Mouse (Mus musculus) retina, adult 2 months (tissue): ENCODE measurements around the gene Scgb1a1.
"Not testable (repeated sequence)": the region's sequence is repeated elsewhere in the genome, so short reads cannot be mapped to it uniquely, and the experiment has no call there.

Source experiments
- DNase-seq: peaks from one replicate; pipeline ENCODE4 v3.0.0-alpha.2; 2012; ENCODE audit warnings: low read depth, low spot score

The Scgb1a1 gene

DNA sequence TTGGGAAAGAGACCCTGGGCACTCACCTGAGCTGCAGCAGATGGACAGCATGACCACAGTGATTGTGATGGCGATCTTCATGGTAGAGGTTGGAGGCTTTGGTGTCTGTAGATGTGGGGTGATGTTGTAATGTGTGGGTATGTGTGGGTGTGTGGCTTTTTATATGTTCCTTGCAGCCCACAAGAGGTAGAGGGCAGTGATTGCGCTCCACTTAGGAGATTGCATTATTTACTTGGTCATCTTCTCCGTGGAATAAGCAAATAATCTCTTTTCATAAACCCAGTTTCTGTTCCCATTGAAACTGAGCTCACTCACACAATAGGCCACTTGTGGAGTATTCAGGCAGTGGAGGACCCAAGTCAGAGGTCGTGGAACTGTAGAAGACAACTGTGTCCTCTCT lies at the start of gene Scgb1a1:
Gene Scgb1a1 (minus strand): TSS at position 138 of the 400 bp plus-strand sequence.
- no peak for DNase-seq

DNA sequence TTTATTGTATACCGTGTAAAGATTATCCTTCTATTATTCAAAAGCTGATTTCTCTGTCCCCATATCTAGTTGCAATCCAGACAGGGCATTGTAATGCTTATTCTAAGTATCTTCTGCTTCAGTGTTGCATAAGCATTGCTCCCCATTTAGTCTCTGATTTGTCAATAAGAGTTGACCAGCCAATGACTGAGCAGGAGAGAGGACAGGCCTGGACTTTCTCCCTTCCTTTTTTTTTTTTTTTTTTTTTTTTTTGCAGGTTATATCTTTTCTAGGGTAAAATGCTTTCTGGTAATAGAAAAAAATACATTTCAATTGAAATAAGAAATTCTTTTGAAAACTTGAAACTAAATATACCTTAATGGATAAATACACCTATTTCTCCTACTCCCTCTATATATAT lies 49.4 kb upstream of the Scgb1a1 start:
- DNase-seq = no peak

DNA sequence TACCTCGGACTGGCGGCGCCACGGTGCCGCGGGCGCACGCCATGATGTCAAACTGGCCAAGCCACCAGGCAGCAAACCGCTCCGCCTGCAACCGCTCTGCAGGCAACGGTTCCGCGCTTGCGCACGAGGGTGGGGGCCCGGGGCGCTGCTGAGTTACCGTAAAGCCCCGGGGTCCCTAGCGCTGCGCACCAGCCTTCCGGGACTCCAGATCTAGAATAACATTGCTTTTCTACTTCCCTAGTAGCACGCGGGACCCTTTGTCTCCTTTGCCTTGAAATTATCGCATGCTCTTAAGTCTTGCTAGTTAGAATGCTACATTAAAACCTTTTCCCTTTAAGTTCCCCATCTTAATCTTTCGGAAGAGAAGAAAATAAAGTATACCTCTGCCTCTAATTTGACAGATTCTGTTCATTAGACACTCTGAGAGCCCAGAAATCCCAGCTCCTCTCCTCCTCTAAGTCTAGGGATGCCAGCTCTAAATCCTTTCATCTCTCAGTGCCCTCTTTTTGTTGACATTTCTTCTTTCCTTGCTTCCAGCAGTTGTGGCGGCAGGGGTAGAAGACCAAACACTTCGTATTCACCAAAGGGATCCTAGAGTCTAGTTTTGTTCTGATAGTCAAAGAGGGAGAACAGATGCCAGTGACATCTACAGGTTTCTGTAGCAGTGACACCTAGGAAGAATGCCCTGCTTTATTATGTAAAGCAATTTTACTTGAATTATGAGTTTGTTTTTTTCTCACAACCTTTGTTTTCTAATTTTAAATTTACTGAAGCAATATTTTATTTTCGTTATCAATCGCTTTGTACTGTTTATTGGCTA lies 48.0 kb upstream of the Scgb1a1 start, which contains the start of gene Asrgl1:
Gene Asrgl1 (minus strand): TSS at position 125 of the 820 bp plus-strand sequence.
- peak; percentile 67 for DNase-seq

DNA sequence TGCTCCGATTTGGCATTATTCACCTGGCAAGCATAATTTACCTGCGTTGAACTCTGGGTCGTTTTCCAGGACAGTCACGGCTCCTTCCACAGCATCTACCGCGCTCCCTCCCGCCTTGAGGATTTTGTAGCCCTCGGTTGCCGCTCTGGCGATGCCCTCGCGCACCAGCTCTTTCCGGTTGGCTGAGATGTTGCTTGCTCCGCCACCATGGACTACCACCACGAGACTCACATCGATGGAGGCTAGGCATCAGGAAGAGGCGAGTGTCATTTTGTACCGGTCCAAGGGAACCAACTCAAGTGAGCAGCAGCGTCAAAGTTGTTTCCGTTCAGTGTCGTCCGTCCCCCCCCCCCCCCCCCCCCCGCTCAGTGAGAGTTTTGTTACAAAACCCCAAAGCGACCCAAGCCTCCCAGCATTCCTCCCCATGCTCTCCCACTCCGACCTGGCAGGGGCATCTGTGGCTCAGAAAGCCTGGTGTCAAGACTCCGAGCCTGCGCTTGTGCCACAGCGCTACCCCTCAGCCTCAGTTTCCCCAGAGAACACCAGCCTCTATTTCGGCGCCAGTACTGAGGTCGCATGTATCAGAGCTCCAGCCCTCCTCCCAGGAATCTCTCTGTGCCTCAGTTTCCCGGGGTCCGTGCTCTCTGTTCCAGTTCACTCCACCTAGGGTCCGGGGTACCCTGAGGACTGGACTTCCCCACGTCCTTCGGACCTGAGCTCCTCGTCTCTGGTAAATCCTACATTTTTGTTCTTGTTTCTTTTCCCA lies 47.2 kb upstream of the Scgb1a1 start:
- no peak for DNase-seq

DNA sequence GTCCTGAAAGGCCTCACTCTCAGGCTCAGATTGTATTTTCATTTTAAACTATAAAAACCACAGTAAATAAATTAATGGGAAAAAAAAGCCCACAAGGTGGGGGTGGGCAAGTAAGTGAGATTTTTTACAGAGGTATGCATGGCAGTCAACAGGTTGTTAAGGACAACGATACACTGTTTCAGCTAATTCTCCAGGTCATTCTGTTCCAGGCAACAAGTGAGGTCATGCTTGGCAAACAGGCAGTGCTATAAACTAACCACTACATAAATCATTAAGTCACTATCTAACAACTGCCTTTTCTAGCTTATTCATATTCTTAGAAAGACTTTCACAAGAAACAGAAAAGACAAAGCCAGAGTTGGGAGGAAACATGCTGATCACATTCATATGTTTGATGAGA lies 42.2 kb upstream of the Scgb1a1 start:
- DNase-seq = no peak

DNA sequence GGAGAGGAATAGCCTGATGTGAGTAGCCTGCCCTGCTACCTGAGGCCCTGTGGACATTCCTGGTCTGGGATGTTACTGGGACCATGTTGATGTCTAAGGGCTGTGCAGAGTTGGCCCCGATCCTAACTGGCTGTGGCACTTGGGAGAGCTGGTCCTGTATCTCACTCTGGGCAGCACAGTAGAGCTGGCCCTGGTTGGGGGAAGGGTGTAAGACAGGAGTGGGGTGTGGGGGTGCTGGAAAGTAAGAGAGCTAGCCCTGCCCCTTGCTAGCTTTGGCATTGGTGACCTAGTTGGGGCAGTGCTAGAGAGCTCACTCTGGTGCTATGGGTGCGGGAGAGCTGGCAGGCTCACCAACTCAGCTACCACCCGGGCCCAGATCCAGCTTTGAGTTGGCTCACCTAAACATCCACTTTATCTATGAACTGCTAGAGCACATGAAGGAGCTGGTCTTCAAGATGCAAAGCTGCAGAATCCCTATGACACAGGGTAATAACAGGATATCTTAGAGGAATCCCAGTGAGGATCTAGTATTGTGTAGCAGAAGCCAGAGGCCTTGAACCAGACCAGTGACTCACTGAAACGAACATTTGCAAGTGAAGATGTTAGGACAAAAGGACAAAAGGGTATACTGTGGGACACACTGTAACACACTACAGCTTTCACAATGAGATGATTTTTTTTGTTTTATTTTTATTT lies 40.9 kb upstream of the Scgb1a1 start:
- DNase-seq = no peak

DNA sequence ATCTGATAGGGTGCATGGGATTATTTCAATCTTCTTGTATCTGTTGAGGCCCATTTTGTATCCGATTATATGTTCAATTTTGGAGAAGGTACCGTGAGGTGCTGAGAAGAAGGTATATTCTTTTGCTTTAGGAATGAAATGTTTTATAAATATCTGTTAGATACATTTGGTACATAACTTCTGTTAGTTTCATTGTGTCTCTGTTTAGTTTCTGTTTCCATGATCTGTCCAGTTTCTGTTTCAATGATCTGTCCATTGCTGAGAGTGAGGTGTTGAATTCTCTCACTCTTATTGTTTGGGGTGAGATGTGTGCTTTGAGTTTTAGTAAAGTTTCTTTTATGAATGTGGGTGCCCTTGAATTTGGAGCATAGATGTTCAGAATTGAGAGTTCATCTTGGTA lies 36.2 kb upstream of the Scgb1a1 start:
- not testable (repeated sequence) for DNase-seq

DNA sequence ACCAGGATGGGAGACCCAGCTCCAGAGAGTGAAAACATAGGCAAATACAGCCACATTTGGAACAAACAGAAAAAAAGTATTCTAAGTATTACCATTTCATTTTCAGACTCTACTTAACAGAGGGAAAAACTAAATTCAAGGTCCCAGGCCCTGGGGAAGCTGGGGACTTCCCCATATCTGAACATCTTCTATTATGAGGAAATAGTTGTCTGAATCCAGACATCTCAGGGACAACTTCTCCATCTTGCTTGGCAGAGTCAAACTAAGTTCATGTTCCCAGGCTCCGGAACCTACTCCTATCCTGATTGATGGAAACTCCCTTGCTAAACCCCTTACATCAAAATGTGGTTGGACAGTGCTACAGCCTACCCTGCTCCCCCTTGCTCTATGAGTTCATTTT lies 34.6 kb upstream of the Scgb1a1 start:
- no peak for DNase-seq

DNA sequence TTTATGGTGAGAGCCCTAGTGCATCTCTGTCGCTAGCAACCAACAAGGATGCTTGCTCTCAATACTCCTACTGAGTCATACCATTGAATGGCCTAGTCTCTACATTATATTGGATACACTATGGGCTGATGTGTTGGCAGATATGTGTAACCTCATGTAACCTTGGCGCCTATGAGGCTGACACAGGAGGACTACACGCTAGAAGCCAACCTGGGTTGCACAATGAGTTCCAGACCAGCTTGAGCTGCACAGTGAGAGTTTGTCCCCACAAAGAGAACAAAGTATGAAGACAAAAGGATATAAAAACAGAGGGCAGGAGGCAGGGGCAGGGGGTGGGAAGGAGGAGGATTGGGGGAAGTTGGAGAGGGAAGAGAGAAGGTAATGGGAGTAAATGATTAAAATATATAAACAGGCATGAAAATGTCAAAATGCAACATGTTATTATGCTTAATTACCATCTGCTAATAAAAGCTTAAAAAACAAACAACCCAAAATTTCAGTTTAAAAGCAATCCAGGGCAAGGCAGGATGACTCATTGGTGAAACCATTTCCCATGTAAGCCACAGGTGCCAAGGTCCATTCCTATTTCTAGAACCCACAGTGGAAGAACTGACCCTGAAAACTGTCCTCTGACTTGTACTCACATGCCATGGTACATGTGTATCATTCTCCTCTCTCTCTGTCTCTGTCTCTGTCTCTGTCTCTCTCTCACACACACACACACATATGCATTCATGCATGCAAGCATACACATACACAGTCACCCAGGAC lies 32.1 kb upstream of the Scgb1a1 start:
- DNase-seq = no peak

DNA sequence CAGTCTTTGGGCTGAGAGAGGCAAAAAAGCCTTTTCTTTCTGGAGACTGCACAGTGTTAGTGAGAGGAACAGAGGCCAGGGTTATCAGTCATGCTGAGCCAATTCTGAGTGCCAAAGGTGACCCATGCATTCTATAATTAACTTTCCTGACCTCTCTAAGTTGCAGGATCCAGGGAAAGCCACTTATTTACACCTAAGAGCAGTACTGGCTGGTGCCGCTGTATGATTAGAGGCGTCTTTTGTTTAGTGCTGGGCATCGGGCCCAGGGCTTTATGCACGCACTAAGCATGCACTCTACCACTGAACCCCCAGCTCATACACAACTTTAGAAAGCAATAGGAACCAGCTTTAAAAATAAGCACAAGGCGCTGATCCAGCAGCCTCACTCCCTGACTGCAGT lies 29.5 kb upstream of the Scgb1a1 start:
- DNase-seq = no peak

DNA sequence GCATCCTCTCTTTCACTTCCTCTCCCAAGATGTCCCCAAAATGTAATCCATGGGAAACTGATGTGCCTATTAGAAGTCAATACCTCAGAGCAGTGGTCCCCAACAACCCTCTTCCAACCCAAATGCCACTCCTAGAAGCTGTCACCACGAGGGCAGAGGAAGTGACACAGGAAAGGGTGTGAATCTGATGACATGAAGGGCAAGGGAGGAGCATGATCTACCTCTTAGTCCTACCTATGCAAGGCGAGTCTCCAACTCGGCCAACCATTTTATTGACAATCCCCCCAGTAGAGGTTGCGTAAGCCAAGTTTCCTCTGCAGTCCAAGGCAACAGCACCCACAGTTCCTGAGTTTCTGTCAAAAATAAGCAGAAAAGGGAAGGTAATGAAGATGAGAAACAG lies 28.5 kb upstream of the Scgb1a1 start:
- DNase-seq = no peak

DNA sequence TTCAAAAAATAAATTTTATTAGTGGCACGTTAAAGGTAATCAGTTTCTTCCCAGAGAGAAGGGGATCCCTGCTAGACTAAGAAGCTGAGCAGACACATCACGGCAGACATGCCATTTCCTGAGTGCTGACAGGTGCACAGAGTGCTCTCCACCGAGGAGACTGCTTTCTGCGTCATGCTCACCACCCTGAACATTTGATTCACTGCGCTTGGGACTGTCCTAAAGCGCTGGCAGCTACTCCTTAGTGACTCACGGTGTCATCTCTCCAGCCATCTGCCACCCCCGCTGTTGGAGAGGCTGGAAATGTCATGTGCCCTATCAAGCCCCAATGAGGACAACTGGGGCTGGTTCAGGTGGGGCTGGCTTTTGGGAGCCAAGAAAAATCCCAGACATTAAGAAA lies 24.3 kb upstream of the Scgb1a1 start:
- DNase-seq = no peak

DNA sequence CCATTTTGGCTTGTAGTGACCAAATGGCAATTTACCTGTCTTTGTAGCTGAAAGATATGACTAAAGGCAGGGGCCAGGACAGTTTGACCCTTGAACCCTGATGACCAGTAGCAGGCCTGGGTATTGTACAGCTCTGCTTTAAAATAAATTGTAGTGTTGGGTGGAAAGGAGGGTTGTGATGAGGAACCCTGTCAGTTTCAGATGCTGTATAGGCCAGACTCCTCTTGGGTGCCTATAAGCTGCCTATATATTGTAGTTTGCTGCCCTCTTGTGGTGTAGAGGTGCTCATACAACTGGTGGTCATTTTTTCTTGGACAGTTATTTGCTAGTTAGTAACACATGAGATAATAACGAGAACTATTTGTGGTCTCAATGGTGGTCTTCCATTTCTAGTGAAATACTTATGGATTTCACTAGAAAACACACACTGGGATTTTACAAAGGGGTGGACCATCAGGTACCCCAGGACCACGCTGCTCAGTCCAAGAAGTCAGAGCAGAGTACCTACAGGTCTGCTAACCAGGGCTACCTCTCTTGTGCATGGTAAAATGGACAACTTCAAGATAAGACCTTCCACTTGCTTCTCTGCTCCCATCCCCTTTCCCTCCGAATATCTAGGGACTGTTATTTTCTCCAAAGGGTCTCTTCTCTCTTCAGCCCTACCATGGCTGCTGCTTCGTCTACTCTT lies 22.6 kb upstream of the Scgb1a1 start:
- DNase-seq = peak; percentile 66

DNA sequence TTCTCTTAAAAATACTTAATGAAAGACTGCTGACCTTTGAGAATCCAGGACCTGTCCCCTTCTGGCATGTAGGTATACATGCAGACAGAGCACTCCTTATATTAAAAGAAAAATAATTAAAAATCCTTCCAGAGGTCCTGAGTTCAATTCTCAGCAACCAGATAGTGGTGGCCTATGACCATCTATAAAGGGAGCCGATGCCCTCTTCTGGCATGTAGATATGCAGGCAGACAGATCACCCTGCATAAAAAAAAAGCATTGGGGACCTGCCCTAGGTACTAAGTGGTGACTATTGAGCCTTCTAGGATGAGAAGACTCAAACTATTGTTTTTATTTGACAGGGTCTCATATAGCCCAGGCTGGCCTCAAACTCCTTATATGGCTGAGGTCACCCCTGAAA lies 20.8 kb upstream of the Scgb1a1 start:
- no peak for DNase-seq

DNA sequence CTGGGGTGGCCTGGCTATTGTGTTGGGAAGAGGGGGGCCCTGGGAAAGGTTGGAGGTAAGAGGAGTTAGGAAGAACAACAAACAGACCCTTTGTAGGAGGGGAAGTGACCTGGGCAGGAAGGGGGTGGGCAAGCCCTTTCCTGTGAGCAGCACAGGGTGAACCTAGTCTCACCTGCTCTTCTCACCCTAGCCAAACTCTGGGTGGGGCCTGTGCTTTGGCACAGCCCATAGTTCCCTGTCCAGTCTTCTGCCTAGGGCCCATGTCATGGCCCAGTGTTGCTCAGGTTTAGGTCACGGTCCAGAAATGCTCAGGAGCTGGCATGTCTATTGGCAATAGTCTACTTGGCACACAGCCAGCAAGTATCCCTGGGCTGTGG lies 19.6 kb upstream of the Scgb1a1 start:
- no peak for DNase-seq

DNA sequence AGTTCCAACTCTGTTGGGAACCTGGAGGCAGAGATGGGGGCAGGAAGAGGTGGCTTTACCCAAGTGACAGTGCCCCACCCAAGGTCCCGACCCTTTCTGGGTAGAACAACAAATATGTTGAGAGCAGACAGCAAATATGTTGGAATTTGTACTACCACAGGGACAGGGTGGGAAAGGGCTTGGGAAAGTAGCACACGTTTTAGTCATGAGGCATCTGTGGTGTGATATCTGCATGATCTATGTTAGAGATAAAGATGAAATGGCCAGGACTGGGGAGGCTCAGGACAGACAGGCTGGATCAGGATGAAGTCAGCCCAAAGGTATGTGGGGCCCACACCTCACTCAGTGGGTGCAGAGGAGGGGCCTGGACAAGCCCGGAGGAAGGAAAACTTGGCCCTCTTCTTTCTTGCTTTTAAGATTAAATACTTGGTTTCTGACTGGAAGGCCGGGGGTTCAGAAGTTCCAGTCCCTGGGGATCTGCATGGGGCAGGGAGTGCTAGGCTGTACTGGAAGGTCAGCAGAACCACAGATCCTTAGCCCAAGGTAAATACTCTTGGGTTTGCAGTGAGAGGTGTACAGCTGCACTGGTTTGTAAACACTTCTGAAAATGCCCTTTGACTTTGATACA lies 19.1 kb upstream of the Scgb1a1 start:
- DNase-seq = no peak

DNA sequence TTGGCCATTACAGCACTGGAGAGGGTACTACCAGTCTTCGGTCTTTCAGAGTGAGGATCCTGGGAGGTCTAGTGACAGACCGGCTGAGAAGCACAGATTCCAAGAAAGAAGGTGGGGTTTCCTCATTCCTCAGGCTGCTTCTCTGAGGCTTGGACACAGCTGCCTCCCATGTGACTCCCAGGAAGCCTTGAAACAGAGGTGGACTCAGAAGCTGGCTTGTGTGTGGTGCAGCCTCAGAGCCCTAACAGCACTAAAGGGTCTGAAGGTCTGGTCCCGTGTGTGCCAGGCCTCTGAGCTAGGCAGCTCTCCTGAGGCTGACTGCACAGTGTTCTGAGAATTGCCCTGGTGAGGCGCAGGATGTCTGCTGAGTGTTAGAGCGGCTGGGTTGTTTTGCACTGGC lies 18.3 kb upstream of the Scgb1a1 start:
- DNase-seq = no peak

DNA sequence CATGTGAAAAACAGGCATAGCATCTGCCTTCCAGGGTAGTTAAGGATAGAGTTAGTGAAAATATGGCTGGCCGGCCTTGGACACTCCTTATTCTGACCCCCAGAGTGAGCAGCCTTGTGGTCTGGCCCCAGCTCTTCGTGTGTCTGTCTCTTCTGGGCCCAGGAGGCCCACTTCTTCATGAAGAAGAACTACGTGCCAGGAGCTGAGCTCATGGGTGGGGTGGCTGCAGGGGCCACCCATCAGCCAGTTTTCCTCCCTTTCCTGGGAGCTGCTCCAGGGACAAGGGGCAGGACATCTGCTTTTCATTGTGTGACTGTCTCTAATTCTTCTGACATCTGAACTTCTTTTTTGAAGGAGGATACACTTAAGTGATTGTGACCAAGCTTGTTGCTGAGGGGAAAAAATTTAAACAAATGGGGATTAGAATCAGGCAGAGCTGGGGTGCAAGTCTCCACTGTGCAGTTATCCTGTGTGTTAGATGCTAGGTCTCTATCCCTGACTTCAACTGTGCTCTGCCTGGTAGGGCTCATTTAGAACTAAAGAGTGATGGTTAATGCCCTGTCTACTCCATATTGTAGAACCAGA lies 17.4 kb upstream of the Scgb1a1 start:
- DNase-seq = no peak

DNA sequence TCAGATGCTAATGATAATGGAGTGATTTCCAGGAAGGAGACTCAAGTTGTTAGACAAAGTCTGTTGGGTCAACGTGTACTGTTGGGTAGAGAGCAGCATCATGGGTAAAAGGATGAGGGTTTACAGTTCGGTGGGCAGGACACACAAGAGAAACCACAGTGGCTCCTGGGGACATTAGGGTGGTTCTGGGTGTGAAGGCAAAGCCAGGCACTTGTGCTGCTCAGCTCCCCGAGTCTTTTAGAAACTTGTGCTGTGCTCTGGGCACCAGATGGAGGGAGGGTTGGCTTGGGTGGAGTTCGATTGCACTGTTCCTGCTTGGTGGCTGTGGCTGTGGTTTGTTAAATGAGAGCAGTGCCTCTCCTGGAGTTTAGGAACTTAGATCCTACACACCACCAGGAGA lies 16.2 kb upstream of the Scgb1a1 start:
- no peak for DNase-seq

DNA sequence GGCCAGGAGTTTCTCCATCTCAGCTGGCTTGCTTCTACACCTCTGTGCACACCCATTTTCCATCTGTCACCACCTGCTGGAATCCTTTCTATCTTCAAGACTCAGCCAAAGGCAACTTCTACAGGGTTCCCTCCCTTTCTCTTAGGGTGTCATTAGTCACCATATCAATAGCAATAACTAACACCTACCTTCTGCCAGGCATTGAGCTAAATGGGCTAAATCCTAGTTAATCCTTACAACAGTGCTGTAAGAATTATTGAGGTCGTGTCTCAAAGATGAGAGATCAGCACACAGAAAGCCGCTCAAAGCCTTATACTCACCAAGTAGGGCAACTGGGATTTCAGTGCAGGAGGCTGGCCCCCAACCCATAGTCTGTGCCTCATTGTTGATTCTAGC lies 13.3 kb upstream of the Scgb1a1 start:
- no peak for DNase-seq
